Mouse (Mus musculus) mouse embryonic stem cell (cell line): ENCODE measurements around the gene Rabep2.

Experiments used
- in situ Hi-C, 2 experiments: fragments of 300-500 bp; cut with MboI; formaldehyde crosslinking; loops; 1 replicate in 1 of 2; 3 replicates in 1 of 2; pipeline ENCODE4 v1.14.3; 2019 to 2020; ENCODE audit warnings: low sequenced_read_pairs in 2 of 2, low pct_unique_long_range_greater_than_20kb in 1 of 2, mixed read lengths in 1 of 2; ENCODE audit not compliant: unreplicated experiment in 1 of 2

The Rabep2 gene

DNA sequence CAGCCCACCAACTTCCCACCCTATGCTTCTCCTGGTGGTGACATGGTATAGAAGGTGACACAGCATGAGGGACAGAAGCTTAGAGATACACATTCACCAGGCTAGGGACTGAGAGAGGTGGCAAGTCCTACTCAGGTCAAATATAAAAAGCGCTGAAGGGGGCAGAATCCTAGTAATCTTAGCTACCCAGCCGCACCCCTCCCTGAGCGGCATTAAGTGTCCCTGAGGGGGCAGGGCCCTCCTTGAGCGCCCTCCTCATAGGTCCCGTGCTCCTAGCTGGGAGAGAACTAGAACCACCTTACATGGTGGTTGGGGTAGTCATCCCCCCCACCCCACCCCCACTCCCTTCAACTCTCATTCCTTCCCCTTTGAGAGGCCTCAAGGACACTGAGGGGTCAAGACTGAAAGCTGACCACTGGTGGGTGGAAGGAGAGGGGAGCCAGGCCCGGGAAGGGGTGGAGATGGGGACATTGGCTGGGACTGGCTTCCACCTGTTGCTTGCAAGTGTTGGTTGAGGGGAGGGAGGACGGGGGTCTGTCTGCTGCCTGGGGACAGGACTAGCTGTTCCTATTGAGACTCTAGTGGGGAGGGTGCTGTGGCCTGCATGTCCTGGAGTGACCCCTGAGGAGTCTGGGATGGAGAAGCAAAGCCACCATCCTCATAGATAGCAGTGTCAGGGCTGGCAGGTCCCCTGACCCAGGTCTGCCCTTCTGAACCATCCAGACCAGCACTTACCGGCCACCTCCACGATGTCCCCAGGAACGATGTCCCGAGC, 30.5 kb downstream of the Rabep2 start:
- in situ Hi-C loops, result no loop called here

DNA sequence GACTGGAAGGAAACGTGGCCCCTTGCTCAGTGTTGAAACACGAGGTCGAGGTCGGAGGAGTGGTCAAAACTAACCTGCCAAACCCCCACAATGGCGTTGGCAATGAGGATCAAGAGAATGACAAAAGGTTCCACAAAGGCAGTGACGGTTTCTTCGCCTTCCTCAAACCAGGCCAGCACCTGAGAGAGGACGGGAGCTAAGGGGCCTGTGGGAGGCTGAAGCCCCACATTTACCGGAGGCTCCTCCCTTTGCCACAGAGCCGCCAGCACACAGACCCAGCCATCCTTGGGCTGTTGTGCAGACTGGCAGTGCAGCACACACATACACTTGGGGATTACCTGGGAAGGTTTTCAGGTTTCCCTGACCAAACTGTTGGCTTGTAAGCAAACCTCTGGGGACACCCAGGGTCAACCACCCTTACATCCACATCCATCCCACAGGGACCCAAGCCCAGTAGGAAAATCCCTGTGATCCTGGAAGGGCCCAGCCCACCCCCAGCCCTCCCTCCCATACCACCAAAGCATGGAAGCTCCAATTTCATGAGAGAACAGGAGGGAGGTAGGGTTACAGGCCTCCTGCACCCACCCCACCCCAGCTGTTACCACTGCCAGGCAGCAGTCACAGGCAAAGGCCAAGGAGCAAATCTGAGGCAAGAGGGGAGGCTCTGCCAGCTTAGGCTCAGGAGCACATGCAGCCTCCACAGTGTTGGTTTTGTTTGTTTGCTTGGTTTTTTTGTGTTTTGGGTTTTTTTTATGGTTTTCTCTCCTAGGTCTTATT, 32.3 kb downstream of the Rabep2 start:
- in situ Hi-C loops, result no loop called here

DNA sequence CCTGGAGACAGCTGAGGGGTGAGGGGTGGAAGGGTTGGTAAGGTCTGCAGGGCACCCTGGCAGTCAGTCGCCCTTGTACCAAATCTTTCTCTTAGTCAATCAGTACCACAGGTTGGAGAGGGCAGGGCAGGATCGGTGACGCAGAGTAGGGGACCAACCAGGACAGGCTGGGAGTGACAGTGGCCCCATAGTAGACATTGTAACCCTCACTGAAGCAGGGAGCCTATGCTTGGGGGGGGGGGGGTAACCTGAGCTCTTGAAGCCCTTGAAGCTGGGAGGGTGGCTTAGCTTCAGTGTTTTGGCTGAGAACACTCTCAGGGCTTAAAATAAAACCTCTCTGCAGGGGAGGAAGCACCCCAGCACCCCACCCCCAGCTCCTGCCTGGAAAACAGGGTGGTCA, 33.1 kb downstream of the Rabep2 start:
- in situ Hi-C loops, result no loop called here

- in situ Hi-C loops, result no loop called here
These were observed 34.4 kb downstream of the Rabep2 start, which contains the start of gene Atp2a1 for GRCm38 (mm10) chr7:126463004-126463403. TSS of gene Atp2a1 (minus strand) at chr7:126463108.

GRCm38 (mm10) chr7:126463547-126463946, 35.0 kb downstream of the Rabep2 start:
- in situ Hi-C loops, result no loop called here

DNA sequence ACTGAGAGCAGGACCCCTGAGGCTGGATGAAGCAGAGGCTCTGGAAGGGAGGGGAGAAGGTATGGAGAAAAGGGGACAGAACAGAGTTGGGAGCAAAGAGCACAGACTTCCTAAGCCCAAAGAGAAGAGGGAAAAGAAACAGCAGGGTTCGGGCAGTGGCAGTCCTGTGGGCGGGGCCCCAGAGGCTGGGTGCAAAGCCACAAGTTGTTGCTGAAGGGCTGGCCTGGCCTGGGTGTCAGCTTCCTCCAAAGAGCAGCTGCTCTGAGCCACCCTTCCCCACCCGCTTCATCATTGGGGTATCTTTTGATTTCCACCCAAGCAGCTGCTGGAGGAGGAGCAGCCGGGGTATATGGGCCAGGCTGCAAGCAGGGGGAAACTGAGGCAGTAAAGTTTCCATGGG, 35.6 kb downstream of the Rabep2 start:
- in situ Hi-C loops, result no loop called here

DNA sequence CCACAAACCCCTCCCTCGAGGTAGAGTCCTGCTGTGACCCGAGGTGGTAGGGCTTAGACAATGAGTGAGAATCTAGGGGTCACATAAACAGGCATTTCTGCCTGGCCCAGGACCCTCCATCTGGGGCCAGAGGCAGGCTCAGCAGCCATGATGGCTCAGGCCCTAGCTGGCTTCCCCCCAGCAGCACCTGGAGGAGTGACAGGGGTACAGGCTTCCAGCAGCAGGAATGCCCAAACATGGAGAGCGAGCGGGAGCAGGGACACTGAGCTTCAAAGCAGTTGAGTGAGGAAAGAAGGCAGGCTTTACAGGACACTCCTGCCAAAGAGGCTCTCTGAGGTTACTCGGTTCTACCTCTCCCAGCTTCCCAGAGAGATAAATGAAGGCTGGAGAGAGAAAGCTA, 36.3 kb downstream of the Rabep2 start:
- in situ Hi-C loops, result no loop called here

- in situ Hi-C loops, result no loop called here
These were observed 36.9 kb downstream of the Rabep2 start for GRCm38 (mm10) chr7:126465246-126466030.

DNA sequence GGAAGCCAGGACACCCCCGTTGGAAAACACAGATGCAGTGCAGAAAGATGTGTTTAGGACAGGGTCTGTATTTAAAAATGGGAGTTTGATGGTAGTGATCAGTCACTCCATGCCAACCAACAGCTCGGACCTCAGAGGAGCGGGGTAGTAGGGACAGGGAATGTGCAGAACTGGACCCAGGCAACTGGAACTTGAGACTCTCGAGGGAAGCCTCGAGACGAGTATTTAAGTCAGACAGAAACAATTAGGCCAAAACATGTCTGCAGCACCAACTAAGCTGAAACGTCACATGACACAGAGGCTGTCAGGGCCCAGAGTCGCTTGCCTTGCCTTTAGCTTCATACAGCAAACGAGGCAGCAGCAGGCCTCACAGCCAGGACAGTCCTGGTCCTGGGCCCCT, 37.6 kb downstream of the Rabep2 start:
- in situ Hi-C loops, result no loop called here

- in situ Hi-C loops, result no loop called here
These were observed 38.1 kb downstream of the Rabep2 start for GRCm38 (mm10) chr7:126466707-126467106.

GRCm38 (mm10) chr7:126467271-126467670, 38.7 kb downstream of the Rabep2 start:
- in situ Hi-C loops, result no loop called here

DNA sequence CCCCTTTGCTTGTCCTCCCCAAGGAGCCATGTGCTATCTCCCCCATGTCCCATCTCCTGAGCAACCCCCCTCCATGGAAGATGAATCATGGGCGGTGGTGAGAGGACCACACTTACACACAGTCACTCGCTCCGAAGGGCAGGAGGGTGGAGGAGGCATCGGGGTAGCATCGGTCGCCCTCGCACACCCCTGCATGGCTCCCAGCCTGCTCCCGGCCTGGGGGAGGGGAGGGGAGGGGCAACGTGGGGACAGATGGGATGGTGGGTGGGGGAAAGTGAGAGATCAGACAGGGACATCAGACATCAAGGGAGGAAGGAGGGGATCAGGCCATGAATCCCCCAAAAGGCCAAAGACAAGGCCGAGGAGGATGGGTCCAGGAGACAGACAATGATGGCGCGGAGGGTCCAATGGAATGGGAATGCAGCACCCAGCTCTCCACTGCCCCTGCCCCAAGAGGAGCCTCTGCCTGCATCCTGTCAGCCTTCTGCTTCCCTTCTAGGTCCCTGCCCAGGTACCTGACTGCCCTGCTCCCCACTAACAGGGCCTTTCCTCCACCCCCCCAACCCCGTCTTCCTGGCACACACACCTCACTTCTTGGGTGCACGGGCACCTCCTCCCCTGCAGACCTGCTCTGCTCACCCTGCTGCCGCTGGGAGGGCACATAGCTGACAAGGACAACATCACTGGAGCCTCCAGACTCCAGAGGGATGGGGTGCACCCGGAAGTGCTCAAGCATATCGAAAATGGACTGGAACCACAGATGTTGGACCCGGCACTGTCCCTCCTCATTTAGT, 39.5 kb downstream of the Rabep2 start:
- in situ Hi-C loops, result no loop called here

DNA sequence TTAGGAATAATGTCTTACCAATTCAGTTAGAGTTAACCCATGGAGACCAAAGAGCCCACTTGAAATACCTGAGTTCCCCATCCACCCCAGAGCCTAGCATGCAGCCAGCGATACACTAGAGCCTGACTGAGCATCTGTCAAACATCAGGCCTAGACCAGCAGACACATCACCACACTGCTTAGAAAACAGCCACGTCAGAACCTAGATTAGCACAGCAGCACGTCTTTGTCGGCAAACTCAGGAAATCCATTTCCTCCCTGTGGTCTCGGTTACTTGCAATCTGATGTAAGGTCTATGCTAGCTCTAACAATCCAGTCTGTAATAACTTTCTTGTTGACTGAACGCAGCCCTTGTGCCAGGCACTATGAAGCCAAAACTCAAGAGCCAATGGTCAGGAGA, 41.5 kb downstream of the Rabep2 start:
- in situ Hi-C loops, result no loop called here

DNA sequence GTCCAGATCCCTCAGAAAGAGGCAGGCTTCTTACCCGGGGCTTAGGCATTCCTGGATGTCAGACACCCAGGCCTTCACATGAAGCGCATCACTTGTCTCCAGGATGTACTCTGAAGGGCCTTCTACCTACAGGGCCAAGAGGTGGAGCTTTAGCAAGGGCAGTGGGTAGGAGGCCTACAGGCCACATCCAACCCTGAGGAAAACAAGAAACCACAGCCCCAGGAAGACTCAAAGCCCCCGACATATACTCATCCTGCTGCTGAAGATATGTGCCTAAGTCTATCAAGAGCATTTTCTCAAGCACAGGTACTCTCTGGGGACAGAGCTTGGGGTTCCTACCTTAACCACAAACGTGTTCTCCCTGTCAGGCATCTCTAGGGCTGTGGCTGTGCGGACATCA, 42.8 kb downstream of the Rabep2 start:
- in situ Hi-C loops, result no loop called here

DNA sequence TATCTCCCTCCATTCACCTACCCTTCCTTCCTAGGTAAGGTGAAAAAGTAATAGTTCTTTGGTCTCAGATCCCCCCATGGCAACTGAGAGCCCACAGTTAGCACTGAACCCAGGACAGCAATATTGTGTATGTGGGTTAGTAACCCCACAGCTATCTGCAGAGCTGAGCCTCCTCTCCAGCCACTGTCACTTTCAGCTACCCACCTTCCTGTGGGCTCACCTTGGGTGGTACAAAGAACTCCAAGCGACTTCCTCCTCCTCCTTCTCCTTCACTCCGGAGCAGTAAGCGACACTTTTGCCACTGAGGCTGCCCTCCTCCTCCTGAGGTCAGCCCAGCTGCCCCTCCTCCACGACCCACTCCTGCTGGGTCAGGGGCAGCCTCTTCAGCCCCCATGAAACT, 43.3 kb downstream of the Rabep2 start:
- in situ Hi-C loops, result no loop called here

DNA sequence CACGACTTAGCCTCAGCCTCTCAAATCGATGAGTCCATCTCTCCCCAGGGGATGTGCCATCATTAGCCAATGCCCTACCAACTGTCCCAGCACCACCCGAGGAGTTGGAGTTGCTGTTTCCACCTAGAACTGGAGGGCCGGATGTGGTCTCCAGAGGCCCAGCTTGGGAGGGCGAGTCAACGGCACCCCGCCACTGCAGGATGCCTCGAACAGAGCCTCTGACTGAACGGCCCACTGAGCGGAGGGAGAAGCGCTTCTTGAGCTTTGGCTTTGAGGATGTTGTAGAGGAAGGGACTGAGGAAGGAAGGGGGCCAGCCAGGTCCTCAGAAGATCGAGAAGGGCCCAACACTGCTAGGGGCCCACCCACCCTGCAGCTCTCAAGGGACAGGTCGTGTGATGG, 43.7 kb downstream of the Rabep2 start:
- in situ Hi-C loops, result no loop called here

DNA sequence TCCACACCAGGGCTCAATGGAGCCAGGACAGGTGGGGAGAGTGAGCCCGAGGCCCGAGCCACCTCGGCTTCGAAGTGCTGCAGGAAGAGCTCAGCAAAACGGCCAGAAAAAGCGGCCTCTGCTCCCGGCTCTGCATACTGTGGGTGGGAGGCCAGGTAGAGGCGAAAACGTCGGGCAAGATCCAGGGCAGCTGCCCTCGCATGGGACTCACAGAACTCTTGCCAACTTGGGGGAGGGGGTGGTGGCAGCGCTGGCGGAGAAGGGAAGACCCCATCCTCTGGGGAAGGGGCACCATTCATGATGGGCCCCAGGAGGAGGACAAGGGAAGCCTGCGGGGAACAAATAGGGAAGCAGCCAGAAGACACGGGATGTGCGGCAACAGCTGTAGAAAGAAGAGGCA, 44.2 kb downstream of the Rabep2 start:
- in situ Hi-C loops, result no loop called here

DNA sequence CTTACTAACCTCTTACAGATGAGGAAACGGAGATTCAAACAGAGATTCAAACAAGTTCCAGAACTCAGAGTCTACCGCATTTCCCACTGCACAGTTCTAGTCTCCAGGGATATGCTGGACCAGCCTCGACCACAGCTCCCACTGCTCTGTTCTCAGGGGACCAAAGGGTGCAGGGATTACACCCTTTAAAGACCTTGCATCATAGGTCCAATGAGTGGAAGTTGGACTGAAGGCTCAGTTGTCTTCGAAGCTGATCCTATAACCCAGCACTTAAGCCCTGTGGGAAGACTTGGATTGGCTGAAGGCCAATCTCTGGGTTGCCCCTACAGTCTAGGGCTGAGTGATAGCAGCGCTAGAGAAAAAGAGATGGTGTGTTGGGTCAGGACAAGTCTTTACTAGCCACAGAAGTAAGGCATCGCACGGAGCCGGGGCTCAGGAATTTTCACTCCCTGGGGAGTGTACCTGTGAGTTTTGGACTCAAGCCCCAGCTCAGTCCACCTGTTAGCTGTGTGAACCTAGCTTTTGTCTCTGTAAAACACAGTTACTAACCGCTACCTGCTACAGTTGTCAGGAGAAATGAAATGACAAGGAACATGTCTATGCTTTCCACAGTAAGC, 45.0 kb downstream of the Rabep2 start:
- in situ Hi-C loops, result no loop called here
